Mouse (Mus musculus): Measurements from ENCODE around the gene Peg10.

The Peg10 gene

GRCm38 (mm10) chr6:4746696-4747439, at the start of gene Peg10, which contains the start of gene Sgce:
Peg10 (plus strand) TSS chr6:4747306.
Sgce (minus strand) TSS chr6:4747207.
- peak; percentile 71 to 81 for DNase-seq

- DNase-seq: no peak
These were observed 45.5 kb upstream of the Peg10 start for GRCm38 (mm10) chr6:4701641-4702040.

GRCm38 (mm10) chr6:4703908-4704307, 43.2 kb upstream of the Peg10 start:
- no peak for DNase-seq

GRCm38 (mm10) chr6:4706415-4706814, 40.7 kb upstream of the Peg10 start:
- DNase-seq: no peak

- DNase-seq: no peak
These were observed 38.1 kb upstream of the Peg10 start for GRCm38 (mm10) chr6:4708971-4709370.

GRCm38 (mm10) chr6:4716171-4716570, 30.9 kb upstream of the Peg10 start:
- no peak for DNase-seq

- DNase-seq: no peak
These were observed 29.8 kb upstream of the Peg10 start for GRCm38 (mm10) chr6:4717344-4717743.

- DNase-seq: no peak
These were observed 25.0 kb upstream of the Peg10 start for GRCm38 (mm10) chr6:4722142-4722541.

GRCm38 (mm10) chr6:4722739-4723138, 24.4 kb upstream of the Peg10 start:
- DNase-seq: no peak

GRCm38 (mm10) chr6:4723998-4724757, 22.9 kb upstream of the Peg10 start:
- no peak for DNase-seq

GRCm38 (mm10) chr6:4728305-4728704, 18.8 kb upstream of the Peg10 start:
- DNase-seq: no peak

- no peak for DNase-seq
These were observed 15.4 kb upstream of the Peg10 start for GRCm38 (mm10) chr6:4731675-4732074.

- DNase-seq: no peak
These were observed 13.9 kb upstream of the Peg10 start for GRCm38 (mm10) chr6:4733208-4733607.

- DNase-seq: no peak
These were observed 10.7 kb upstream of the Peg10 start for GRCm38 (mm10) chr6:4736372-4736771.

GRCm38 (mm10) chr6:4738034-4738629, 9.0 kb upstream of the Peg10 start:
- no peak for DNase-seq

- DNase-seq: no peak
These were observed 8.4 kb upstream of the Peg10 start for GRCm38 (mm10) chr6:4738717-4739116.

GRCm38 (mm10) chr6:4739522-4740355, 7.4 kb upstream of the Peg10 start:
- DNase-seq: no peak

GRCm38 (mm10) chr6:4740511-4740910, 6.6 kb upstream of the Peg10 start:
- DNase-seq: peak in 1 of 2 experiments; percentile 10

GRCm38 (mm10) chr6:4746036-4746695, 940 bp upstream of the Peg10 start:
- DNase-seq: peak in 1 of 2 experiments; percentile 3

GRCm38 (mm10) chr6:4747677-4748505, 785 bp downstream of the Peg10 start:
- peak; percentile 22 to 55 for DNase-seq

GRCm38 (mm10) chr6:4748506-4748961, 1.4 kb downstream of the Peg10 start:
- no peak for DNase-seq
